Mouse (Mus musculus) kidney, postnatal 4 days (tissue): ENCODE measurements around the gene Ephx4.
A peak's percentile ranks its signal among the peaks of the same experiment; 100 is the strongest.
"Not testable (repeated sequence)": the region's sequence is repeated elsewhere in the genome, so short reads cannot be mapped to it uniquely, and the experiment has no call there.

Experiments used
- DNase-seq, 2 experiments: peaks; one replicate each; pipeline ENCODE4 v3.0.0; 2021; ENCODE audit warnings: mixed read lengths in 2 of 2

Gene Ephx4

GRCm38 (mm10) chr5:107402436-107402835 is at the start of gene Ephx4:
Gene Ephx4 (plus strand): TSS chr5:107402736.
- DNase-seq: no peak

GRCm38 (mm10) chr5:107353981-107354380 is 48.6 kb upstream of the Ephx4 start:
- DNase-seq: no peak

- DNase-seq: no peak
Observed at GRCm38 (mm10) chr5:107355801-107356200, 46.7 kb upstream of the Ephx4 start.

- no peak for DNase-seq
Observed at GRCm38 (mm10) chr5:107357723-107358122, 44.8 kb upstream of the Ephx4 start.

DNA sequence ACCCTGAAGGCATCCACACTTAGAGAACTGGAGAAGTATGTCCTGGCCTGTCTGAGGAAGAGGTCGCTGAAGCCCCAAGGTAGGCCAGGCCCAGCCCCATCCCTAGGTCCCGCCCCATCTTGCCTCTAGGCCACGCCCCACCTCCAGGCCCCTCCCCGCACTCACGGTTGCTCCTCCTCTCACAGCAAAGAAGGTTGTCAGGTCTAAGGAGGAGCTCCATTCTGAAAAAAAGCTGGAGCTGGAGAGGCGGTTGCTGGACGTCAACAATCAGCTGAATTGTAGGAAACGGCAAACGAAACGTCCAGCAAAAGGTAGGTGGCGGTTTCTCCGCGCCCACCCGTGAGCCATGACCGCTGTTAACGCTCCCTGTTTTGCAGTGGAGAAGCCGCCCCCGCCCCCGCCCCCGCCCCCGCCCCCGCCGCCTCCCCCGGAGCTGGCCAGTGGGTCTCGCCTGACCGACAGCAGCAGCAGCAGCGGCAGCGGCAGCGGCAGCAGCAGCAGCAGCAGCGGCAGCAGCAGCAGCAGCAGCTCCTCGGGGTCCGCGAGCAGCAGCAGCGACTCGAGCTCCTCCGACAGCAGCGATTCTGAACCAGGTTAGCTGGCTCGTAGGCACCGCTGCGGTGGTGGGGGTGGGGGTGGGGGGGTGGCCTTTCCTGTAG is 43.0 kb upstream of the Ephx4 start:
- peak; percentile 95 to 96 for DNase-seq

GRCm38 (mm10) chr5:107360054-107360730 is 42.3 kb upstream of the Ephx4 start:
- no peak for DNase-seq

GRCm38 (mm10) chr5:107370040-107370439 is 32.5 kb upstream of the Ephx4 start:
- DNase-seq: no peak

- no peak for DNase-seq
Observed at GRCm38 (mm10) chr5:107371335-107371734, 31.2 kb upstream of the Ephx4 start.

GRCm38 (mm10) chr5:107373256-107373655 is 29.3 kb upstream of the Ephx4 start:
- DNase-seq: no peak

DNA sequence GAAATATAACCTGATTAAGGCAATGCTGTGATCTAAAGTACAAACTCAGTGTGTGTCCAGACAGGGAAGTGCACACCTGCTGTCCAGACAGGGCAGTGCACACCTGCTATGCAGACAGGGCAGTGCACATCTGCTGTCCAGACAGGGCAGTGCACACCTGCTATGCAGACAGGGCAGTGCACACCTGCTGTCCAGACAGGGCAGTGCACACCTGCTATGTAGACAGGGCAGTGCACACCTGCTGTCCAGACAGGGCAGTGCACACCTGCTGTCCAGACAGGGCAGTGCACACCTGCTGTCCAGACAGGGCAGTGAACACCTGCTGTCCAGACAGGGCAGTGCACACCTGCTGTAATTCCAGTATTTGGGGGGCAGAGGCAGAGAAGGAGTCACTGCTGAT is 16.1 kb upstream of the Ephx4 start:
- DNase-seq: not testable (repeated sequence)

GRCm38 (mm10) chr5:107387788-107388187 is 14.7 kb upstream of the Ephx4 start:
- no peak for DNase-seq

DNA sequence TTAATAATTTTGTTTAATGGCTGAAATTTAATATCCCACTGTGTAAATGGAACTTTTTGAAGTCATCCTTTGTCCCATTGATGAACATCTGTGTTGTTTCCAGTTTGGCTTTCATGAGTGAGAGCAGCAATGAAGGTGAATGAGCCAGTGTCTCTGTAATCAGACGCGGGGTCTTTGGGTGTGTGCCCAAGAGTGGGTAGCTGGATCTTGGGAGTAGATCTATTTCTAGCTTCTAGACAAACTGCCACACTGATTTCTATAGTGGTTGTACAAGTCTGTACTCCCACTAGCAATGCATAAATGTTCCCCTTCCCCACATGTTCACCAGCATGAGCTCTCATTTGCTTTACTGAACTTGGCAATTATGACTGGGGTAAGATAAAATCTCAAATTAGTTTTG is 13.2 kb upstream of the Ephx4 start:
- DNase-seq: no peak

DNA sequence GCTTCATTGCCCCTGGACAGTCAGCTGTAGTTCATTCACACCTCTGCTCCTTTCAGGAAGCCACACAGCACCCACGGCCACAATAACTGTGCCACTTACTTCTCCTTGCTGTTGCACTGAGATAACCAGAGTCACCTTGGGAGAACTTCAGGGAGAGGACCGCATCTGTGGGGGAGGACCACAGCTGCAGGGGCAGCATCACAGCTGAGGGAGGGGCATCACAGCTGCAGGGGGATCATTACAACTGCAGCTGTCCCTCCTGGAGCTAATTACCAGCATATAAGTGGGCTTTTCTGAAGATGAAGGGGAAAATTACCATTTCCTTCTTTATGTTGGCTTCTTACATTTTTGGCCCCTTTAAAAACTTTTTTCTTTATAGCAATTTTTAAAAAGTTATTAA is 8.1 kb upstream of the Ephx4 start:
- no peak for DNase-seq

DNA sequence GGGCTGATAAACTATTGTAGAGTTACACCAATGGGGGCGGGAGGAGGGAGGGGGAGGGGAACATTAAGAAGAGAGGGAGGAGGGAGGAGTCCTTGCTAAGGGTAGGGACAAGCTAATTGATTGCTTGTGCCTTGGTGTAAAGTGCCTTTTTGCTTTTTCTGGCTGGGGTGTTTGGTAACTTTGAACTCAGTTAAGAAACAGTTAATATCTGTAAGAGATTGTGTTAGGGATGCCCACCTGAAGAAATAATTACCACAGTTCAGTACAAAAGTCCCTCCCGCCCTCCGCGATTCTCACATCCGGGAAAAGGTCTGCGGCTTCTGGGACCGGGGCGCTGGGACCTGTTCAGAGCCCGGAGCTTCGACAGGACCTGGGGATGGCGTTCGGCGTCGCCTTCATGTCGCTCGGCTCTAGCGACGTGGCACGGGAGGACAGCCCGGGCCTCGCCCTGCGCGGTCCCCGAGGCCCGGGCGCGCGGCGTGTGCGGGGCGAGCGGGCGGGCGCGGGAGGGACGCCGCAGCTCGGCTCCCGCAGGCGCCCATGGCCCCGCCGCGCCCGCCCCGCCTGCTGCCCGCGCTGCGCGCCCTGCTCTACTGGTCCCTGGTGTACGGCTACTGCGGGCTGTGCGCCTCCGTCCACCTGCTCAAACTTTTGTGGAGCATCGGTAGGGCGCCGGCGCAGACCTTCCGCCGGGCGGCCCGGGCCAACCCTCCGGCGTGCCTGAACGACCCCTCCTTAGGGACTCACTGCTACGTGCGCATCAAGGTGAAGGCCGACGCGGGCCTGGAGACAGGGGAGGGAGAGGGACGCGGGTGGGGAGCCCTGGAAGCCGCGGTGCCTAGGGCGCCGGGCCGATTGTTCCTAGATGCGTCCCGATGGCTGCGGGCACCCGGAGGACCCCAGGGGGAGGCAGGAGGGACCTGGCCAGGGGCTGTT is 743 bp downstream of the Ephx4 start:
- DNase-seq: peak; percentile 38 to 59

DNA sequence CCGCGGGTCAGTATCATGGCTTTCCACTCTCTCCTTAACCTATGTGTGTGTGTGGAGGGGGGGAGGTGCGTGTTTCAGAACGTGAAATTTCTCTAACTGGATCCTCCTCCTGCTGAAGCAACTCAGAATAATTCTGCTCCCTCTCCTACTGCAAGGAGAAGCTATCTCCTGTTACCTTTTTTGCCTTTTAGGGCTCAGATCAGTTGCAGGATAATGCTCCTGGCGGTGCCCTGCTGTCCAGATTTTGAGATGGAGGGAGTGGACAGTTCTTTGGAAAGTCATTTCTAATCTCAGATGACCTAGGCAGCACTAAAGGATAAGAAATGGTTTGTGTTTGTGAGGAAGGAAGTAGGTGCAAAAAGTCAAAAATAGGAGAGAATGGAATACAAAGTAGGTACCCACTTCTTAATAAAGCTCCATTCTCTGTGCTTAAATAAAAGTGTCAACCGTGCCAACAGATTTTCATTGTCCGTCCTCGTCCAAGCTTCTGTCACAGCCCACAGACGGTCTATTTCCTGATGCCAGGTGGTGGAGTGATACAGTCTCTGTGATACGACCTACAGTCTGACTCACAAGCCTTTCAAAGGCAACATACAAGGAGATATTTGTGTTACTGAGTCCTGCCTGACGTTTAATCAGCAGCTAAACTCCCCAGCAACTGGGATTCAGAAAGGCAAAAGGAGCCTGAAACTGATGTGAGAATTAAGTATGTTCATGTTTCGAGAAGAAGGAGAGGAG is 1.6 kb downstream of the Ephx4 start:
- DNase-seq: no peak

DNA sequence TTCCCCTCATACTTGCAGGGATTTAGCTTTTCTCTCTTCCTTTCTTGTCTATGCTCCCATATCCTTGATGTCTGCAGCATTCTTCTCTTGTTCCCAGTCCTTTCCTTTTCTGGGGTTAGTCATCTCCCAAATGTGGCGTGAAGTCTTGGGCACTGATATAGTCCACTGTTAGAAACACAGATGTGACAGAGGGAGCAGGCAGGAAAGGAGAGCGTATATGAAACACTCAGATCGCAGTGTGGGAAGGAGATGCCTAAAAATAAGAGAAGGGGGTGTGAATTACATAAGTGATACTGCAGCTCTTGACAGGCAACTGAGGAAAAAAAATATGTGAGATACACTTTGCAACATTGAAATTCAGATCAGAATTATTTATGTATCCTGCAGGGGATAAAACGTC is 2.8 kb downstream of the Ephx4 start:
- no peak for DNase-seq

DNA sequence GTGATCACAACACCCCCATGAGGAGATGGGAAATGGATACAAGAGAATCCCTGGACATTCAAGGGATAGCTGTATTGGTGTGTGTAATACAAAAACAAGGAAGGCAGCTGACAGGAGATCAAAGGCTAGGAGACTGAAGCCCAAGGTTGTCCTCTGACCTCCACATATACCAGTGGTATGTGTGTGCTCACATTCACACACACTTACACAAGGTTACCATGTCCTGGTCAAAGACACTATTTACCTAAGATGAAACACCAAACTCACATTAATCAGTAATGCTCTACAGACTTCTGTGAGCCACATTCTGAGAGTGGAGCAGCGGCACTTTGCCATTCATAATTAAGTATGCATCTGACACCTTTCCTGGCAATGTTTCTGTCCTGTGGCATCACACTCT is 7.8 kb downstream of the Ephx4 start:
- DNase-seq: no peak

DNA sequence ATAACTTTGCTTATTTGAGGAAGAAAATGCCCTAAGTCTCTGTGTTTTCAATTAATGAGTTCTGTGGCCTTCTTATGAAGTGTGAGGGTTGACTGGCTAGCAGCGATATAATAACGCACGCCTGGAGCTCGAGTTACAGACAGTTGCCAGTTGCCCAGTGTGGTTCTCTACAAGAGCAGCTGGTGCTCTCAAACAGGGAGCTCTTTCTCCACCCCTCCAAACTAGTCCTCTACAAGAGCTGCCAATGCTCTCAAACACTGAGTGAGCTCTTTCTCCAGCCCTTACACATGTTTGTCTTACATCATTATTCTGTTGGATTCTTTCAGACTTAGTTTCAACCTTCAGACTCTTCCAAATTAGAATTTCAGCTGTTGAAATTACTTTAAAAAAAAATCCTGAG is 8.8 kb downstream of the Ephx4 start:
- no peak for DNase-seq

GRCm38 (mm10) chr5:107412285-107412684 is 9.7 kb downstream of the Ephx4 start:
- no peak for DNase-seq

DNA sequence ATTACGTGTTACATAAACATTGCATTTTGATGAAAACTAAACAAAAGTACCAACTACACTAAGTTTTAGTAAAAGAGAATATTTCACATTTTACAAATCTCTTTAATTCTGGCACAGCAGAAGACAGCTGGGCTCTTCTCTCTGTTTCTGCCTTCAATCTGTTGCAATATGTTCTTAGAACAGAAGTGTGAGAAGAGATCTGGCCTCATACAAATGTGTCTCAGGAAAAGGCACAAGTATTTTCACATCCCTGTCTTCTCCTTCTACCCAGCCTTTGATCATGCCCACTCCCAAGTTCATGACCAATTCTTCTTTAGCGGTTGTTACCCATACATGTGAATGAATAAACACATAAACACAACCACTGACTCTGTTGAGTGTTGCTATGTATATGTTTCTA is 12.6 kb downstream of the Ephx4 start:
- DNase-seq: no peak

- DNase-seq: no peak
Observed at GRCm38 (mm10) chr5:107421676-107422075, 19.1 kb downstream of the Ephx4 start.

GRCm38 (mm10) chr5:107431249-107431648 is 28.7 kb downstream of the Ephx4 start, which contains the start of gene Lpcat2b:
Gene Lpcat2b (plus strand): TSS chr5:107431549.
- DNase-seq: no peak

DNA sequence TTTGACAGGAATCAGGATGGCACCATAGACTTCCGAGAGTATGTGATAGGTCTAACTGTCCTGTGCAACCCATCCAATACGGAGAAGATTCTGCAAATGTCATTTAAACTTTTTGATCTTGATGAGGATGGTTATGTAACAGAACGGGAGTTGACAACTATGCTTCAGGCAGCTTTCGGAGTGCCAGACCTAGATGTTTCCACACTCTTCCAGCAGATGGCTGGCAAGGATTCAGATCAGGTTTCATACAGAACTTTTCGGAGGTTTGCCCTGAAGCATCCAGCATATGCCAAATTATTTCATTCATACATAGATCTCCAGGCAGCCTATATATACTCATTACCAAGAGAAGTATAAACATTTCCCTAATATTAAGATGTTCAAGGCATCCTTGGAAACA is 31.5 kb downstream of the Ephx4 start:
- DNase-seq: no peak
